Mouse (Mus musculus) limb, embryonic 13.5 days (tissue): ENCODE measurements around the gene Tbc1d1. TPM values are rescaled to one million over a fixed set of nuclear protein-coding genes. Genes with fewer than 3 reads are reported as not detected.

Experiments used
- ATAC-seq: fragments of 200-750 bp; cut with Nextera tagmentation; 2 replicates; pipeline ENCODE4 v1.8.0; 2017; ENCODE audit warnings: low read depth, moderate number of reproducible peaks, moderate TSS enrichment; ENCODE audit not compliant: low FRiP score
- H3K27ac ChIP-seq: fragments of 300-500 bp; sonication (generic); 2 replicates; pipeline ENCODE4 v1.5.1; 2015; ENCODE audit warnings: inconsistent platforms, mild to moderate bottlenecking, moderate library complexity
- H3K27me3 ChIP-seq: fragments of 300-500 bp; sonication (generic); 2 replicates; pipeline ENCODE4 v1.6.1; 2015; ENCODE audit warnings: mild to moderate bottlenecking, inconsistent platforms
- H3K36me3 ChIP-seq: fragments of 300-500 bp; sonication (generic); 2 replicates; pipeline ENCODE4 v1.6.1; 2015; ENCODE audit warnings: inconsistent platforms, mild to moderate bottlenecking, moderate library complexity
- H3K4me1 ChIP-seq: fragments of 300-500 bp; sonication (generic); 2 replicates; pipeline ENCODE4 v1.6.1; 2015; ENCODE audit warnings: inconsistent platforms
- H3K4me2 ChIP-seq: fragments of 300-500 bp; sonication (generic); replicated peaks from 2 replicates; pipeline ENCODE4 v1.6.1; 2015; ENCODE audit warnings: inconsistent platforms, mild to moderate bottlenecking, moderate library complexity
- H3K4me3 ChIP-seq: fragments of 300-500 bp; sonication (generic); 2 replicates; pipeline ENCODE4 v1.5.1; 2015; ENCODE audit warnings: moderate library complexity, mild to moderate bottlenecking, inconsistent platforms
- H3K9ac ChIP-seq: fragments of 300-500 bp; sonication (generic); 2 replicates; pipeline ENCODE4 v1.6.1; 2015; ENCODE audit warnings: mild to moderate bottlenecking, inconsistent platforms
- H3K9me3 ChIP-seq: fragments of 300-500 bp; sonication (generic); 2 replicates; pipeline ENCODE4 v1.6.1; 2016; ENCODE audit warnings: inconsistent platforms
- WGBS: fragments of 180-500 bp; shearing (Covaris S2); methylation state at CpG from one replicate; pipeline ENCODE4 v1.1.7; 2015; 5-methylcytosine and 5-hydroxymethylcytosine counted together
- polyA plus RNA-seq: library from polyadenylated mRNA; unstranded; fragments of >200 nt; fragmentation: Nextera tagmentation; extraction: Ambion mirVana; gene quantifications from 2 replicates; pipeline ENCODE4 v1.2.1, GENCODE M21; 2015

Tbc1d1 gene
- polyA plus RNA-seq, 1 experiment from 2014 or later, result 29.1 TPM

DNA sequence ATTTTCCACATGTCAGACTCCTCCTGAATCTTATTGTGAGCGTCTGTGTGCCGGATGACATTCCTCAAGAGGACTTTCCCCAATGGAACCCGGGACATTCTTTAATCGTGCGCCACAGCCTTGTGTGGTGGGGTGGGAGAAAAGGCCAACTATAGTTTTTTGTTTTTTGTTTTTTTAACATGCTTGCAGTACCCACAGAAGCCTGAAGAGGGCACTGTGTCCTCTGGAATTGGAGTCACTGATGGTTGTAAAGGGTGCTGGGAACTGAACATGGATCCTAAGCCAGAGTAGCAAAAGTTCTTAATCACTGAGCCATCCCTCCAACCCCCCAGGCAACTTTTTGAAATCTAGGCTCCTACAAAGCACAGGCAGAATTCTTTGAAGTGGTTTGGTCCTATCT lies 34.8 kb downstream of the Tbc1d1 start:
- peaks cover 5% of the 10 kb centered on the region; the same call in 1 of the 2 replicates for H3K4me1 ChIP-seq
- no peak overlapping the region for H3K9ac ChIP-seq
- WGBS, result 93% methylated on average over 5 of the region's 5 CpGs
- no peak overlapping the region for H3K4me2 ChIP-seq
- H3K36me3 ChIP-seq, result no peaks in the 10 kb centered on the region
- no peak for ATAC-seq
- no peak overlapping the region for H3K27ac ChIP-seq
- H3K9me3 ChIP-seq, result 0 out of 2 replicates have a peak, but pooled peaks cover 7% of the 10 kb centered on the region
- no peaks in the 10 kb centered on the region for H3K27me3 ChIP-seq
- no peak overlapping the region for H3K4me3 ChIP-seq

- H3K4me3 ChIP-seq, result no peak overlapping the region
- 38% methylated on average over 11 of the region's 11 CpGs for WGBS
- H3K27ac ChIP-seq, result no peak overlapping the region
- 0 out of 2 replicates have a peak, but pooled peaks cover 7% of the 10 kb centered on the region for H3K9me3 ChIP-seq
- H3K9ac ChIP-seq, result no peak overlapping the region
- no peak for ATAC-seq
- H3K4me1 ChIP-seq, result peaks cover 5% of the 10 kb centered on the region; the same call in 1 of the 2 replicates
- 0 out of 2 replicates have a peak overlapping the region, but pooled peaks have one; percentile 28 for H3K4me2 ChIP-seq
- no peaks in the 10 kb centered on the region for H3K27me3 ChIP-seq
- no peaks in the 10 kb centered on the region for H3K36me3 ChIP-seq
Observed at GRCm38 (mm10) chr5:64193353-64193752, 37.2 kb downstream of the Tbc1d1 start.

DNA sequence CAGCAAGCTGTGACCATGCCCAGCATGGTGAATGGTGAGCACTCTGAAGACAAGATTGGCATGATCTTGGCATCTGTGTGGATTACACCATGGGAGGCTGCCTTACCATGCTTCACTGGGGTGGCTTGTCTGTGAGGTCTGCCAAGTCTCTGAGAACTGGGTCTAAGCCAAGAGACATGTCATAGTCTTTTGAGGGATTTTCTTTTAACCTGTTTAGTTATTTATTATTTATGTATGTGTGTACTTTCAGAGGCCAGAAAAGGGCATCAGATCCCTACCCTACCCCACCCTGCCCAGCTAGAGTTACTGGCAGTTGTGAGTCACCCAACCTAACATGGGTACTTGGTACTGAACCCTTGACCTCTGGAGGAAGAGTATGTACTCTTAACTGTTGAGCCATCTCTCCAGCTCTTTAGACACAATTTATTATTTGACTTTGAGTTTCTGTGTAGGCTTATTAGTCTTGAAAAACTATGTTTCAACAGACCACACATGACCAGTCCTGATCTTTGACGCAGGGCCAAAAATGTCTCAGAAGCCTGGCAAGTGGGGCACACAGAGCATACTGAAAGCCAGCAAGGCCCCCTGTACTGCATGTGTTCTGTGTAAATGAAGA lies 40.3 kb downstream of the Tbc1d1 start:
- Histone ChIP-seq H3K9ac (no peak overlapping the region), H3K36me3 (no peaks in the 10 kb centered on the region), H3K27ac (no peak overlapping the region), H3K4me3 (no peak overlapping the region), H3K4me2 (no peak overlapping the region), H3K9me3 (0 out of 2 replicates have a peak, but pooled peaks cover under 1% of the 10 kb centered on the region), H3K27me3 (no peaks in the 10 kb centered on the region), H3K4me1 (peaks cover 5% of the 10 kb centered on the region; the same call in 1 of the 2 replicates)
- ATAC-seq, result no peak
- WGBS, result 85% methylated on average over 1 of the region's 1 CpGs

GRCm38 (mm10) chr5:64196866-64197321 lies 40.8 kb downstream of the Tbc1d1 start:
- no peaks in the 10 kb centered on the region for H3K36me3 ChIP-seq
- H3K27ac ChIP-seq, result no peak overlapping the region
- 73% methylated on average over 5 of the region's 5 CpGs for WGBS
- H3K9ac ChIP-seq, result no peak overlapping the region
- H3K4me2 ChIP-seq, result no peak overlapping the region
- no peak overlapping the region for H3K4me3 ChIP-seq
- no peaks in the 10 kb centered on the region for H3K27me3 ChIP-seq
- no peaks in the 10 kb centered on the region for H3K9me3 ChIP-seq
- H3K4me1 ChIP-seq, result peaks cover 5% of the 10 kb centered on the region; the same call in 1 of the 2 replicates
- ATAC-seq, result no peak; the same call in 1 of the 2 replicates

GRCm38 (mm10) chr5:64198624-64199023 lies 42.5 kb downstream of the Tbc1d1 start:
- no peaks in the 10 kb centered on the region for H3K9me3 ChIP-seq
- no peaks in the 10 kb centered on the region for H3K4me1 ChIP-seq
- H3K27me3 ChIP-seq, result no peaks in the 10 kb centered on the region
- no peak overlapping the region for H3K9ac ChIP-seq
- no peak overlapping the region for H3K4me3 ChIP-seq
- no peak for ATAC-seq
- no peak overlapping the region for H3K4me2 ChIP-seq
- H3K27ac ChIP-seq, result no peak overlapping the region
- no peaks in the 10 kb centered on the region for H3K36me3 ChIP-seq
- WGBS, result 84% methylated on average over 7 of the region's 7 CpGs

- Histone ChIP-seq H3K4me2 (no peak overlapping the region), H3K4me3 (no peak overlapping the region), H3K9me3 (no peaks in the 10 kb centered on the region), H3K36me3 (no peaks in the 10 kb centered on the region), H3K9ac (no peak overlapping the region), H3K4me1 (no peaks in the 10 kb centered on the region), H3K27ac (no peak overlapping the region), H3K27me3 (no peaks in the 10 kb centered on the region)
- 69% methylated on average over 5 of the region's 5 CpGs for WGBS
- ATAC-seq, result no peak
Observed at GRCm38 (mm10) chr5:64201071-64201470, 45.0 kb downstream of the Tbc1d1 start.

DNA sequence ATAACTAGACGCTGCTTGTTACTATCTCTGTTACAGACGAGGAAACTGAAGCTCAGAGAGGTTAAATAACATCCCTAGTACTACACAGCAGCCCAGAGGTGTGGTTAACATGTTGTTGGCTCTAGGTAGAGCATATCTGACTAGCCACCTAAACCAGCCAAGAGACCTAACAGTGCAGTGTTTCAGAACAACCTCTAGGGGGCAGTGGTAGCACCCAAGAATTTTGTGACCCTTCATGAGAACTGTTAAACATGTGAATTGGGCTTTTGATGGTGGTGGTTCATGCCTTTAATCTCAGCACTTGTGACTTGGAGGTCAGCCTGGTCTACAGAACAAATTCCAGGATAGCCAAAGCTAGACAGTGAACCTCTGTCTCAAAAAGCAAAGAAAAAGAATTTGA lies 46.2 kb downstream of the Tbc1d1 start:
- Histone ChIP-seq H3K4me2 (no peak overlapping the region), H3K9me3 (no peaks in the 10 kb centered on the region), H3K9ac (no peak overlapping the region), H3K27me3 (no peaks in the 10 kb centered on the region), H3K27ac (no peak overlapping the region), H3K36me3 (no peaks in the 10 kb centered on the region), H3K4me3 (no peak overlapping the region), H3K4me1 (no peaks in the 10 kb centered on the region)
- 25% methylated on average over 2 of the region's 2 CpGs for WGBS
- ATAC-seq, result no peak

DNA sequence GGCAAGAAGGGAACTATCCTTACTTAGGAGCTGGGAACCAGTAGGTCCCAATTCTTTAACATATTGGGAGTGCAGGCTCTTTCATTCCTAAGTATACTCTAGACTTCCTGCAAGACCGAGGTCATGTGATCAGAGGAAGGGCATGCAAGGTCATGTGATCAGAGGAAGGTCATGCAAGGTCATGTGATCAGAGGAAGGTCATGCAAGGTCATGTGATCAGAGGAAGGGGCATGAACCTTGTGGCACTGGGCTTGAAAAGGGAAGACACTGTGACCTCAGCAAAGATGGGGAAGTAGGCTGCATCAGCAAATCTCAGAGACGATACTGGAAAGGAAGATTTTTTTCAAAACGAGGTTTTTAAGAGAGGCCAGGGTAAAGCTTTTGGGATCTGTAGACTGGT lies 49.5 kb downstream of the Tbc1d1 start:
- no peak overlapping the region for H3K9ac ChIP-seq
- H3K4me2 ChIP-seq, result no peak overlapping the region
- no peak overlapping the region for H3K27ac ChIP-seq
- no peak overlapping the region for H3K4me3 ChIP-seq
- no peaks in the 10 kb centered on the region for H3K9me3 ChIP-seq
- no peaks in the 10 kb centered on the region for H3K27me3 ChIP-seq
- WGBS, result 83% methylated on average over 3 of the region's 3 CpGs
- no peaks in the 10 kb centered on the region for H3K4me1 ChIP-seq
- ATAC-seq, result no peak
- no peaks in the 10 kb centered on the region for H3K36me3 ChIP-seq

GRCm38 (mm10) chr5:64206431-64206830 lies 50.3 kb downstream of the Tbc1d1 start:
- 64% methylated on average over 3 of the region's 3 CpGs for WGBS
- ATAC-seq, result no peak
- H3K4me1 ChIP-seq, result no peaks in the 10 kb centered on the region

GRCm38 (mm10) chr5:64206875-64207274 lies 50.8 kb downstream of the Tbc1d1 start:
- Histone ChIP-seq H3K9me3 (no peaks in the 10 kb centered on the region), H3K4me3 (no peak overlapping the region), H3K9ac (no peak overlapping the region), H3K27me3 (no peaks in the 10 kb centered on the region), H3K36me3 (no peaks in the 10 kb centered on the region), H3K4me1 (no peaks in the 10 kb centered on the region), H3K27ac (no peak overlapping the region), H3K4me2 (no peak overlapping the region)
- no peak for ATAC-seq
- WGBS, result 74% methylated on average over 8 of the region's 8 CpGs

More at GRCm38 (mm10) chr5:64206431-64206830, 50.3 kb downstream of the Tbc1d1 start:
- Histone ChIP-seq H3K9me3 (no peaks in the 10 kb centered on the region), H3K36me3 (no peaks in the 10 kb centered on the region), H3K4me2 (no peak overlapping the region), H3K9ac (no peak overlapping the region), H3K4me3 (no peak overlapping the region), H3K27me3 (no peaks in the 10 kb centered on the region), H3K27ac (no peak overlapping the region)

- ATAC-seq, result no peak
- no peaks in the 10 kb centered on the region for H3K27me3 ChIP-seq
- H3K4me3 ChIP-seq, result no peak overlapping the region
- H3K4me1 ChIP-seq, result no peaks in the 10 kb centered on the region
- no peaks in the 10 kb centered on the region for H3K36me3 ChIP-seq
- no peak overlapping the region for H3K9ac ChIP-seq
- no peaks in the 10 kb centered on the region for H3K9me3 ChIP-seq
- no peak overlapping the region for H3K4me2 ChIP-seq
- H3K27ac ChIP-seq, result no peak overlapping the region
- WGBS, result 86% methylated on average over 6 of the region's 6 CpGs
Observed at GRCm38 (mm10) chr5:64207800-64208199, 51.7 kb downstream of the Tbc1d1 start.

GRCm38 (mm10) chr5:64210817-64211216 lies 54.7 kb downstream of the Tbc1d1 start:
- Histone ChIP-seq H3K27me3 (no peaks in the 10 kb centered on the region), H3K9ac (no peak overlapping the region), H3K4me2 (no peak overlapping the region), H3K9me3 (no peaks in the 10 kb centered on the region), H3K27ac (no peak overlapping the region), H3K36me3 (no peaks in the 10 kb centered on the region), H3K4me3 (no peak overlapping the region), H3K4me1 (no peaks in the 10 kb centered on the region)
- WGBS, result 75% methylated on average over 4 of the region's 4 CpGs
- ATAC-seq, result no peak

DNA sequence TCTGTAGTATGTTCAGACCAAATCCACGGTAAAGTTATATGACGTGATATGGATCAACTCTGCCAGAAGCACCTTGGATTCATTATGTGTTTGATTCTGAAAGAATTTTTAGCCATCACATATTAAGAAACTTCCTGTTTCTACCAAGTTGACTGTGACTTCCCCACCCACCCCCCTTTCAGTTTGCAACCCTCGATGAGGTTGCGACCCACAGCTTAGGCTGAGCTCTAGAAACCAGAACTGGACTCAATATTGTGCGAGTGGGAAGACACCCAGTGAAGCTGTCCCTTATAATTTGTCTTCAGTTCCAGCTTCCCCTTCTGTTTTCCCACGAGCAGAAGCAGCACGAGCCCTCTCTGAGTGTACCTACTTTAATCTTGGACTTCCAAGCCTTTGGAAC lies 55.2 kb downstream of the Tbc1d1 start:
- no peak overlapping the region for H3K4me2 ChIP-seq
- H3K36me3 ChIP-seq, result no peaks in the 10 kb centered on the region
- no peak overlapping the region for H3K9ac ChIP-seq
- H3K9me3 ChIP-seq, result no peaks in the 10 kb centered on the region
- no peaks in the 10 kb centered on the region for H3K4me1 ChIP-seq
- no peak overlapping the region for H3K4me3 ChIP-seq
- WGBS, result 85% methylated on average over 7 of the region's 7 CpGs
- H3K27me3 ChIP-seq, result no peaks in the 10 kb centered on the region
- H3K27ac ChIP-seq, result no peak overlapping the region
- no peak for ATAC-seq
